Mouse (Mus musculus) embryonic fibroblast, embryonic 13.5 days (primary cell): ENCODE measurements around the gene Hnrnpf. TPM values are rescaled to one million over a fixed set of nuclear protein-coding genes. Genes with fewer than 3 reads are reported as not detected.

ENCODE experiments used
- H3K27ac ChIP-seq: 2 replicates; pipeline ENCODE4 v1.5.1; 2012; ENCODE audit warnings: low read length, control low read depth, inconsistent platforms; ENCODE audit not compliant: insufficient read depth
- H3K4me1 ChIP-seq: 2 replicates; pipeline ENCODE4 v1.6.1; 2011; ENCODE audit warnings: low read length; ENCODE audit not compliant: control insufficient read depth, insufficient read depth
- H3K4me3 ChIP-seq: 2 replicates; pipeline ENCODE4 v1.5.1; 2011; ENCODE audit warnings: mild to moderate bottlenecking, control low read depth, low read length; ENCODE audit not compliant: insufficient read depth
- CTCF ChIP-seq: IDR thresholded peaks from 2 replicates; pipeline ENCODE4 v1.5.1; 2011; ENCODE audit warnings: mild to moderate bottlenecking, control low read depth, low read length, moderate library complexity, borderline replicate concordance; ENCODE audit not compliant: insufficient read depth
- POLR2A ChIP-seq: IDR thresholded peaks from 2 replicates; pipeline ENCODE4 v1.6.1; 2011; ENCODE audit warnings: low read depth, mild to moderate bottlenecking, control low read depth, low read length, moderate library complexity
- polyA plus RNA-seq: library from polyadenylated mRNA; stranded (reverse); fragments of >200 nt; gene quantifications from 2 replicates; pipeline ENCODE4 v1.2.4, GENCODE M21; 2011; ENCODE audit warnings: low read depth; ENCODE audit not compliant: missing spikeins, insufficient read length

Gene Hnrnpf
- polyA plus RNA-seq, 1 experiment: 479 TPM

DNA sequence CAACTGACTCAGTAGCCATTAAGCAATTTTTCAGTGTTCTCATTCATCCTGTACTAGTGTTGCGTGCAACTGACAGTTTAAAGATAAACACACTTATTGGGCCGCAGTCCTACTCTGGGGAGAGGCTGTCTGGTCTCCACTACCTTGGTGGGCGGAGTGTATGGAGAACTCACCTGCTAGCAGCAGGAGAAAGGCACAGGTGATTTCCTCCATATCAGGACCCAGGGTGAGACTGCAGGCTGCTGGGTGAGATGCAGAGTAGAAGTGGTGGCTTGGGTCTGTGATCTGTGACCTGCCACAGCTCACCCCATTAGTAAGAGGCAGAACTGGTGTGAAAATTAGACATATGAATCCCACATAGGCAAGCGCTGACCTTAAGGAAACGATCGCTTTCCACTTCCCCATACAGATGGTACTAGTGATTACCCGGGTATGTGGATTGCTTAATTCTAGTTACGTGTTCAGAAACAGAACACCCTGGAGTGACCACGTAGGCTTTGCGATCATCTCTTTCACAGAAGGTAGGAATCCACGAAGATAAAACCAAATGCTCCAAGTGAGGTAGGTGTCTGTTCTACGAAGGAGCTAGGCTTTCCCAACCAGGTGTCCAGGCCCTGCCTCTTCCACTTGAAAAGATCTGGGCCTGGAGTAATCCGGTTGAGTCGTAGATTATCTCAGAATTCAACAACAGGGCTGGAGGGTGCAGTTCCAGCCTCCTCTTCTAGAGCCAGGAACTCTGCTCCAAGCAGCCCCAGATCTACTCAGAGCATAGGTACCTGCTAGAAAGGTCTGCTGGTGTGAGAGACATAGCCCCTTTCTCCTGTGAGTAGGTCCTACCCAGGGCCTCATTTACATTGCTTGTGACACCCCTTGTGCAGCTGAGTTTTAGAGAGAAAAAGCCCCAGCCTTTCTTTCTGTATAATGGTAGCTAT, 35.8 kb downstream of the Hnrnpf start:
- Histone ChIP-seq H3K27ac (no peak overlapping the region), H3K4me1 (peaks cover 2% of the 10 kb centered on the region; the same call in 1 of the 2 replicates), H3K4me3 (no peak overlapping the region)
- TF ChIP-seq CTCF (no peak), POLR2A (no peak)

GRCm38 (mm10) chr6:117937222-117937932, 37.3 kb downstream of the Hnrnpf start, which contains the start of gene Fxyd4:
Fxyd4 (minus strand) TSS chr6:117937692.
- H3K27ac ChIP-seq: no peak within 1 kb of the TSS
- no peak within 1 kb of the TSS for H3K4me3 ChIP-seq
- peaks cover 2% of the 10 kb centered on the region; the same call in 1 of the 2 replicates for H3K4me1 ChIP-seq
- no peak for TF ChIP-seq CTCF
- no peak for TF ChIP-seq POLR2A

GRCm38 (mm10) chr6:117938951-117939350, 38.8 kb downstream of the Hnrnpf start:
- TF ChIP-seq POLR2A (no peak), CTCF (no peak)
- no peaks in the 10 kb centered on the region; the same call in 1 of the 2 replicates for H3K4me1 ChIP-seq
- no peak overlapping the region for H3K27ac ChIP-seq
- no peak overlapping the region for H3K4me3 ChIP-seq

GRCm38 (mm10) chr6:117942769-117943168, 42.6 kb downstream of the Hnrnpf start:
- H3K4me1 ChIP-seq: no peaks in the 10 kb centered on the region
- TF ChIP-seq POLR2A: no peak
- TF ChIP-seq CTCF: no peak
- no peak overlapping the region for H3K4me3 ChIP-seq
- no peak overlapping the region for H3K27ac ChIP-seq

DNA sequence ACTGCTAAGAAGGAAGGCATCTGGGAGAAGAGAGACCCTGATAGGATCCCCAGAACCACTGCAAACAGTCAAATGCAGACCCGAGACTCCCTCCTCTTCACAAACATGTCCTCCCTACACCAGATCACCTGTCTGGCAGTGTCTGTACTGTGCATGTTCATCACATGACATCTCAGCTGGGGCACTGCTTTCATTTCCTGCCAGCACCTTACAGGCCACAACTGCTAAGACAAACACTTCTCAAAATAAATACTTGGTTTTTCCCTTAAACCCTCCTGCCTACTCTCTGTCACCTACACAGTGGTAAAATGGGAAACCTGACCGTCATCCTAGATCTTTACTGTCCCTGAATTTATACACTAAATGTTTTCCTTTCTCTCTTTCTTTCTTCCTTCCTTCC, 43.8 kb downstream of the Hnrnpf start:
- H3K4me1 ChIP-seq: no peaks in the 10 kb centered on the region
- no peak overlapping the region for H3K4me3 ChIP-seq
- no peak overlapping the region for H3K27ac ChIP-seq
- no peak for TF ChIP-seq POLR2A
- no peak for TF ChIP-seq CTCF

- TF ChIP-seq POLR2A (no peak), CTCF (0 out of 2 replicates have a peak, but pooled peaks have one; percentile 3)
- H3K4me3 ChIP-seq: no peak overlapping the region
- H3K27ac ChIP-seq: no peak overlapping the region
- no peaks in the 10 kb centered on the region for H3K4me1 ChIP-seq
Measured at GRCm38 (mm10) chr6:117952330-117952729, 52.2 kb downstream of the Hnrnpf start.

- no peak overlapping the region for H3K27ac ChIP-seq
- TF ChIP-seq CTCF: no peak
- no peak for TF ChIP-seq POLR2A
- no peak overlapping the region for H3K4me3 ChIP-seq
- H3K4me1 ChIP-seq: no peaks in the 10 kb centered on the region
Measured at GRCm38 (mm10) chr6:117956161-117956560, 56.0 kb downstream of the Hnrnpf start.

- no peak overlapping the region for H3K4me3 ChIP-seq
- TF ChIP-seq POLR2A (no peak), CTCF (no peak)
- no peaks in the 10 kb centered on the region for H3K4me1 ChIP-seq
- no peak overlapping the region for H3K27ac ChIP-seq
Measured at GRCm38 (mm10) chr6:117956851-117957501, 56.9 kb downstream of the Hnrnpf start.

- no peak overlapping the region for H3K4me3 ChIP-seq
- TF ChIP-seq CTCF (no peak), POLR2A (no peak)
Measured at GRCm38 (mm10) chr6:117963201-117963600, 63.1 kb downstream of the Hnrnpf start.

GRCm38 (mm10) chr6:117966729-117967128, 66.6 kb downstream of the Hnrnpf start:
- no peak overlapping the region for H3K4me3 ChIP-seq
- no peak for TF ChIP-seq POLR2A
- TF ChIP-seq CTCF: no peak
- no peak overlapping the region for H3K27ac ChIP-seq
- no peaks in the 10 kb centered on the region for H3K4me1 ChIP-seq

More at GRCm38 (mm10) chr6:117963201-117963600, 63.1 kb downstream of the Hnrnpf start:
- Histone ChIP-seq H3K4me1 (no peaks in the 10 kb centered on the region), H3K27ac (no peak overlapping the region)

Other genes with a start within 250 kb of the Hnrnpf start
- gene Zfp637, start 59.1 kb upstream of the Hnrnpf start, polyA plus RNA-seq: 37.9 and 51.2 TPM in 2 replicates
- 4.9 and 5.5 TPM in 2 replicates for gene Zfp239, start 38.2 kb upstream of the Hnrnpf start, polyA plus RNA-seq
- gene Fxyd4, start 37.4 kb downstream of the Hnrnpf start, polyA plus RNA-seq: not detected in 2 replicates
- gene Rasgef1a, start 111.1 kb downstream of the Hnrnpf start, polyA plus RNA-seq: not detected in 2 replicates
- 25.1 and 32.6 TPM in 2 replicates for gene Csgalnact2, start 238.8 kb downstream of the Hnrnpf start, polyA plus RNA-seq